Mouse (Mus musculus): ENCODE data around the gene Cisd1. TPM values are rescaled to one million over a fixed set of nuclear protein-coding genes. Genes with fewer than 3 reads are reported as not detected.

Gene Cisd1
- polyA plus RNA-seq, 1 experiment, result 24.2 TPM

DNA sequence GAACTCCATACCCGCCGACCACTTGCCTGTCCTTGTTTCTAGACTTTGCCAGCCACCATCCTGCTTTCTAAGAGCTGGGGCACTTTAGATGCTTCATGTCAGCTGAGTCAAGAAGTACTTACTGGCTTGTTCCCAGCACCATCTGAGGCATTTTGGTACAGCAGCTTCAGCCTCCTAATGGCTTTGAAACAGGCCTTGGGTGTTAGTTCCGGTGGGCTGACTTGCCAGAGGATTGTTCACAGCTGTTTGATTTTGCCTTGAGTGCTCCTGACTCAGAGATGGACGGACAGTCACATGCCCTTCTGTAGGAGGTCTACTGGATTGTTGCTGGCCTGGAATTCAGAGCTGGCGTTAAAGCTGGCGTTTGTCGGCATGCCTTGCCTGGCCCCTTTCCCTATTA, 16.3 kb upstream of the Cisd1 start:
- Histone ChIP-seq H3K27ac (ENCODE audit: control insufficient read depth, insufficient read depth, low read depth, low read length, poor library complexity) (no peak overlapping the region), H3K4me1 (ENCODE audit: control insufficient read depth, insufficient read depth, low read length) (peaks cover 2% of the 10 kb centered on the region; the same call in 1 of the 2 replicates), H3K4me3 (replicated peaks; ENCODE audit: control insufficient read depth, low read depth, low read length) (no peak overlapping the region)
- 84% methylated on average over 7 of the region's 7 CpGs for WGBS
- no peak for TF ChIP-seq POLR2A (IDR thresholded peaks at IDR 0.05; ENCODE audit: borderline replicate concordance, control insufficient read depth, low read depth, low read length)
- TF ChIP-seq CTCF (IDR thresholded peaks at IDR 0.05; ENCODE audit: control insufficient read depth, insufficient read depth, low read length), result no peak

DNA sequence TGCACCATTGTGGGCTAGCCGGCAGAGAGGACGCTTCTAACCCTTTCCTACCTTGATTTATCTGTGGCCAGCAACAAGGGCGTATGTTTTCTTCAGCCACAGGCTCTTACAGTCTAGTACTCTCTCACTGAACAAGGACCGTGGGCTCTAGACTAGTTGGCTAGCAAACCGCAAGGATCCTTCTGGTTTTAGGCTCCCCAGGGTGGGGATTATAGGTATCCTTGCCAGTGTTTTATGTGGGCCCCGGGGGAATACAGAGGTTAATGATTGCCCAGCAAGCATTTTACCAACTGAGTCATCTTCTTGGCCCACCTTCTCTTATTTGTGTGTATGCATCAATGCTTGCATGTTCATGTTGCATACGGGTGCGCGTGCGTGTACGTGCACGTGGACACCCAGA, 10.2 kb upstream of the Cisd1 start:
- 92% methylated on average over 12 of the region's 12 CpGs for WGBS
- no peak overlapping the region for H3K4me3 ChIP-seq (replicated peaks; ENCODE audit: control insufficient read depth, low read depth, low read length)
- H3K4me1 ChIP-seq (ENCODE audit: control insufficient read depth, insufficient read depth, low read length), result peaks cover 1% of the 10 kb centered on the region; the same call in 1 of the 2 replicates
- TF ChIP-seq POLR2A (IDR thresholded peaks at IDR 0.05; ENCODE audit: borderline replicate concordance, control insufficient read depth, low read depth, low read length), result no peak
- no peak for TF ChIP-seq CTCF (IDR thresholded peaks at IDR 0.05; ENCODE audit: control insufficient read depth, insufficient read depth, low read length)
- H3K27ac ChIP-seq (ENCODE audit: control insufficient read depth, insufficient read depth, low read depth, low read length, poor library complexity), result no peak overlapping the region

DNA sequence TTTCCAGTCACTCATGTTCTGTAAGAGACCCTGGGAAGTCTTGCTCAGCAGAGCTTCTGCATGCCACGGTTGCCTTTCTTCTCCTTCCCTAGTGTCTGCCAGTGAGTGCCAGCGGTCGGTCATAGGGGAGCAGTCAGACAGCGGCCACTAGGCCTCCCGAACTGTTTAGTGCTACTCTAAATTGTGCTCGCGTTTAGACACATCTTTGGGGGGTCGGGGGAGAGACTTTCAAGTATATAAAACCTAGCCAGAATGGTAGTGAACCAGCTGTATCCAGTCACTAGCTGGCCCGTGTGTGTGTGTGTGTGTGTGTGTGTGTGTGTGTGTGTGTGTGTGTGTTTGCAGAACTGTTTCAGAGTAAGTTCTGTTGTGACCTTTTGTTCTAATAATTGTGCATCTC, 9.1 kb upstream of the Cisd1 start:
- H3K27ac ChIP-seq (ENCODE audit: control insufficient read depth, insufficient read depth, low read depth, low read length, poor library complexity), result no peak overlapping the region
- TF ChIP-seq POLR2A (IDR thresholded peaks at IDR 0.05; ENCODE audit: borderline replicate concordance, control insufficient read depth, low read depth, low read length), result no peak
- TF ChIP-seq CTCF (IDR thresholded peaks at IDR 0.05; ENCODE audit: control insufficient read depth, insufficient read depth, low read length), result no peak
- WGBS, result 80% methylated on average over 9 of the region's 9 CpGs
- H3K4me1 ChIP-seq (ENCODE audit: control insufficient read depth, insufficient read depth, low read length), result peaks cover 1% of the 10 kb centered on the region; the same call in 1 of the 2 replicates
- H3K4me3 ChIP-seq (replicated peaks; ENCODE audit: control insufficient read depth, low read depth, low read length), result no peak overlapping the region

DNA sequence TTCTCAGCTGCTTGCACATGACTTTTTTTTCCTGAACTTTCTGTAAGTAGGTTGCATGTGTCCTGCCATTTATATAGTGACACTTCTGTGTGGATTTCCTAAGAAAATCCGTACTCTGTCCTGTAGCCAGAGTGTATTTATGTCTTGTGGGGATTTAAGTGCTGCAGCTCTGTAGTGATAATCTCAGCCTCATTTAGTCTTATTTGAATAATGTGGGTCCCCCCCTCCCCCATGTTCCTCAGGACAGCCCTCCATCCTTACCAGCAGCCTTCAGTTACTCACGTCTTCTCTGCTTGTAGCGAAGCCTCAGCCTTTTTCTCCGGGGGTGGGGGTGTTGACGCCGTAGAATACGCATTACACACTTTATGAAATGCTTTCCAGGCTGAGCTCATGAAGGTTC, 6.5 kb upstream of the Cisd1 start:
- whole genome bisulfite sequencing, result 86% methylated on average over 7 of the region's 7 CpGs
- Histone ChIP-seq H3K27ac (ENCODE audit: control insufficient read depth, insufficient read depth, low read depth, low read length, poor library complexity) (no peak overlapping the region), H3K4me3 (replicated peaks; ENCODE audit: control insufficient read depth, low read depth, low read length) (no peak overlapping the region), H3K4me1 (ENCODE audit: control insufficient read depth, insufficient read depth, low read length) (peaks cover 1% of the 10 kb centered on the region; the same call in 1 of the 2 replicates)
- TF ChIP-seq CTCF (IDR thresholded peaks at IDR 0.05; ENCODE audit: control insufficient read depth, insufficient read depth, low read length) (no peak), POLR2A (IDR thresholded peaks at IDR 0.05; ENCODE audit: borderline replicate concordance, control insufficient read depth, low read depth, low read length) (no peak)

DNA sequence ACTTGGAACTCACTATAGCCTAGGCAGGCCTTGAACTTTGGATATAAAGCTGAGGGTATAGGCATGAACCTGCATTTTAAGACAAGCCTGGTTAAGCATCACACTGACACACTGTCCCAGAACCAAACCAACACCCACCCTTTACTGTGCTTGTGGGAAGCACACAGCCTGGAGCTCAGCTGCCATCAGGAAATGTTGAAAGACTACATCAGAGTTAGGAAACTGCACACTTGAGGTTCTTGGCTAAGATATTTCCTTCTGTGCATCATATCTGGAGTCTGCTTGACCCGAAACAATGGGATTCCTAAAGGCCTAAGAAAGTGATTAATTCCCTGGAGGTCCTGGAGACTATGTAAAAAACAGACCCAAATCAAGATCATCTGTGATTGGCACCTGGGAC, 4.5 kb upstream of the Cisd1 start:
- H3K27ac ChIP-seq (ENCODE audit: control insufficient read depth, insufficient read depth, low read depth, low read length, poor library complexity), result no peak overlapping the region
- peaks cover 1% of the 10 kb centered on the region; the same call in 1 of the 2 replicates for H3K4me1 ChIP-seq (ENCODE audit: control insufficient read depth, insufficient read depth, low read length)
- peak overlapping the region; percentile 66 for H3K4me3 ChIP-seq (replicated peaks; ENCODE audit: control insufficient read depth, low read depth, low read length)
- 28% methylated on average over 1 of the region's 1 CpGs for WGBS
- TF ChIP-seq CTCF (IDR thresholded peaks at IDR 0.05; ENCODE audit: control insufficient read depth, insufficient read depth, low read length) (no peak), POLR2A (IDR thresholded peaks at IDR 0.05; ENCODE audit: borderline replicate concordance, control insufficient read depth, low read depth, low read length) (no peak)

DNA sequence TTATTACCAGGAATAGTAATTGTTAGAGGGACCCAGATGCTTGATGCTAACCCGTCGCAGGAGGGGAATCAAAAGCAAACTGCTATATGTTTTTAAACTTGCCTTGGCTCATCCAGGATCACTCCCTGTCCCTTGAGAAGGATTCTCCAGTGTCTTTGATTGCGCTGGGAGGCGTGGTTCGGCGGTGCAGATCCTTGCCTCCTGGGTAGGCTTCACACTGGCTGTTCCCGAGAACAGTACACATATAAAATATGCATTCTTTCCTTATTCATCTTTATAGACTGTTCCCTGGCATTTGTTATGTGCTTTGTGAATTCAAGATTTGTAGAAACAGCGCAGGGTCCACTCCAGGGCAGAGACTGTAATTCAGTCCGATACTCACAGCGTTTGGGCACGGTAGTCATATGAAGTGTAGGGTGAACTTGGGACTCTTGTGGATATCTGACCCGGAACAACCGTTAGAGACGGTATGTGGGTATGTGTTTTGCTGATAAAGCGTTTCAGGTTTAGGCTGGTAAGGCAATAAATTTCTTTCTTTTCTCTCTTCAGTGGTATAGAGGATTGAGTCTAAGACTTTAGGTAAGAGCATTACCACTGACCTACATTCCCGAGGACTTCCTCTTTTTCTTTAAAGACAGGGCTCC, 4.0 kb upstream of the Cisd1 start:
- TF ChIP-seq CTCF (IDR thresholded peaks at IDR 0.05; ENCODE audit: control insufficient read depth, insufficient read depth, low read length), result no peak
- TF ChIP-seq POLR2A (IDR thresholded peaks at IDR 0.05; ENCODE audit: borderline replicate concordance, control insufficient read depth, low read depth, low read length), result no peak
- Histone ChIP-seq H3K4me1 (ENCODE audit: control insufficient read depth, insufficient read depth, low read length) (peaks cover 1% of the 10 kb centered on the region; the same call in 1 of the 2 replicates), H3K4me3 (replicated peaks; ENCODE audit: control insufficient read depth, low read depth, low read length) (peak overlapping the region; percentile 74), H3K27ac (ENCODE audit: control insufficient read depth, insufficient read depth, low read depth, low read length, poor library complexity) (peak overlapping the region; percentile 75)
- 2% methylated on average over 16 of the region's 16 CpGs for WGBS

DNA sequence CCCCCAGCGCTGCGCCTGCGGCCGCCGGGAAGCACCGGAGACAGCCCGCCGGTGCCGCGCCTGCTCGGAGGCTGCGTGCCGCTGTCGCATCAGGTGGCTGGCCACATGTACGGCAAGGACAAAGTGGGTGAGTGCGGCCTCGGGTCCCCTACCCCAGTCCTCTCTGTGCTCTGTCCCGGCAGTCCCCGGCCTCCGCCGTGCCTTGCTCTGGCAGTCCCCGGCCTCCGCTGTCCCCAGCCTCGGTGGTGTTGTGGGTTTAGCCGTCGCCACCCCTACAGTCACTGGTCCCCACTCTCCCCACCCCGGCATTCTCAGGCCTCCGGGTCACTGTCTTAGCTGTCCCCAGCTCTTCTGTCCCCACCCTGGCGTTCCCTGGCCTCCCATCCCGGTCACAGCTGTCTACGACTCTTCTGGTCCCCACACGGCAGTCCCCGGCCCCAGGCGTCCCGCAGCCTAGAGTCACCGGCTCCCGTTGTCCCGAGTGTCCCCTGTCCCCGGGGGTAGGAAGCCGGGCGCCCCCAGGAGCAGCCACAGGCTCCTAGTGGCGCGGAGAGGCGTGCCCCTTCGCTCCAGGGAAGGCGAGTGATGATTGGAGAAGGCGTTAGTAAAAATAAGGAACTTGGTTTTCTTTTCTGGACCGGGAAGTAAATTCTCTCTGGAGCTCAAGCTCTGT, 3.3 kb upstream of the Cisd1 start:
- Histone ChIP-seq H3K4me1 (ENCODE audit: control insufficient read depth, insufficient read depth, low read length) (peaks cover 1% of the 10 kb centered on the region; the same call in 1 of the 2 replicates), H3K4me3 (replicated peaks; ENCODE audit: control insufficient read depth, low read depth, low read length) (peak overlapping the region; percentile 74), H3K27ac (ENCODE audit: control insufficient read depth, insufficient read depth, low read depth, low read length, poor library complexity) (peak overlapping the region; percentile 75)
- TF ChIP-seq CTCF (IDR thresholded peaks at IDR 0.05; ENCODE audit: control insufficient read depth, insufficient read depth, low read length), result no peak
- TF ChIP-seq POLR2A (IDR thresholded peaks at IDR 0.05; ENCODE audit: borderline replicate concordance, control insufficient read depth, low read depth, low read length), result peak; percentile 31; the same call in 1 of the 2 replicates
- under 1% methylated on average over 48 of the region's 48 CpGs for WGBS

DNA sequence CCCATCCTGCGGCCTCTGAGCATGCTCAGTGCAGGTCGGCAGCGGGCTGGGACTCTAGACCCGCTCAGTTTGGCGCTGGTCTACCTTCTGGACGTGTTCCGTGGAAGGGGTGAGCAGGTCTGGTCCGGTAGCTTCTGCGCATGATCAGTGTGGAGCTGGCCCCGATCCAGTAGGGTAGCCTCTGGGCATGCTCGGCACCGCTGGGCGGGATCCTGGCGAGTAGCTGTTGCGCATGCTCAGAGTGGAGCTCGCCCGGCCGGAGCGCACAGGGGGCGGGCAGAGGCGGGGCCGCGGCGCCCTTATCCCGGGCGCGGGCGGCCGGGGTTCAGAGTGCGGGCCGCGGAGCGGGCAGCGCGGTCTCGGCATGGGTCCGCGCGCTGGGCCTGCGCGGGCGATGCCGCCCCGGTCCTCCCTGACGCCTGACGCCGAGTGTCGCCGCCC, 2.8 kb upstream of the Cisd1 start, which contains the start of gene Ipmk:
Ipmk (plus strand) TSS at position 255 of the 441 bp plus-strand sequence.
- TF ChIP-seq POLR2A (IDR thresholded peaks at IDR 0.05; ENCODE audit: borderline replicate concordance, control insufficient read depth, low read depth, low read length) (peak; percentile 57; the same call in 1 of the 2 replicates), CTCF (IDR thresholded peaks at IDR 0.05; ENCODE audit: control insufficient read depth, insufficient read depth, low read length) (no peak; the same call in 1 of the 2 replicates)
- H3K27ac ChIP-seq (ENCODE audit: control insufficient read depth, insufficient read depth, low read depth, low read length, poor library complexity), result peak within 1 kb of the TSS; percentile 75
- H3K4me3 ChIP-seq (replicated peaks; ENCODE audit: control insufficient read depth, low read depth, low read length), result peak within 1 kb of the TSS; percentile 74
- peaks cover 1% of the 10 kb centered on the region; the same call in 1 of the 2 replicates for H3K4me1 ChIP-seq (ENCODE audit: control insufficient read depth, insufficient read depth, low read length)
- WGBS, result under 1% methylated on average over 49 of the region's 49 CpGs

Measured in bone marrow, adult 2 months (tissue).